Mouse (Mus musculus) cerebellum, postnatal 4 days (tissue): ENCODE data around the gene Zbtb46.
"Not testable (repeated sequence)": the region's sequence is repeated elsewhere in the genome, so short reads cannot be mapped to it uniquely, and the experiment has no call there.

Experiments used
- DNase-seq, 2 experiments: peaks; one replicate each; pipeline ENCODE4 v3.0.0; 2022; ENCODE audit warnings: low spot score in 2 of 2, mixed read lengths in 1 of 2

Zbtb46 gene

GRCm38 (mm10) chr2:181459153-181459672 is at the start of gene Zbtb46:
Zbtb46 (minus strand) TSS chr2:181459426.
- peak; percentile 82 to 91 for DNase-seq

GRCm38 (mm10) chr2:181498644-181499043 is 39.4 kb upstream of the Zbtb46 start:
- DNase-seq = no peak

- no peak for DNase-seq
Measured at GRCm38 (mm10) chr2:181497548-181497875, 38.3 kb upstream of the Zbtb46 start.

GRCm38 (mm10) chr2:181496831-181497547 is 37.8 kb upstream of the Zbtb46 start, which contains the start of gene Tpd52l2:
Tpd52l2 (plus strand) TSS chr2:181497142.
- peak; percentile 73 to 92 for DNase-seq

GRCm38 (mm10) chr2:181496281-181496680 is 37.1 kb upstream of the Zbtb46 start:
- DNase-seq = peak in 1 of 2 experiments; percentile 59

DNA sequence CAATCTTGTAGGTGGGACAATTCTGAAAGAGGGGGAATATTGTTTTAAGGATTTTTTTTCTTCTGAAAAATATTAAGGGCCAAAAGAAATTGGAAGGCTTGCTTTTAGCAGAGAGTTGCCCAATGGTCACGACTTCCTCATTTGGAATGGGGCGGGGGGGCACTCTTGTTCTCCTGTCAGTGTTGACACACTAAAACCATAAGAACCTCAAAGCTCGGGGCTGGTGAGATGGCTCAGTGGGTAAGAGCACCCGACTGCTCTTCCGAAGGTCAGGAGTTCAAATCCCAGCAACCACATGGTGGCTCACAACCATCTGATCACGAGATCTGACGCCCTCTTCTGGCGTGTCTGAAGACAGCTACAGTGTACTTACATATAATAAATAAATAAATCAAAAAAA is 36.6 kb upstream of the Zbtb46 start:
- not testable (repeated sequence) for DNase-seq

GRCm38 (mm10) chr2:181494266-181494945 is 35.2 kb upstream of the Zbtb46 start:
- no peak for DNase-seq

- DNase-seq = no peak
Measured at GRCm38 (mm10) chr2:181493156-181493927, 34.1 kb upstream of the Zbtb46 start, which contains the start of gene Abhd16b. Abhd16b (plus strand) TSS chr2:181493206.

- DNase-seq = no peak
Measured at GRCm38 (mm10) chr2:181492206-181492605, 33.0 kb upstream of the Zbtb46 start.

GRCm38 (mm10) chr2:181491432-181492205 is 32.4 kb upstream of the Zbtb46 start:
- DNase-seq = no peak

- DNase-seq = no peak
Measured at GRCm38 (mm10) chr2:181487338-181488277, 28.4 kb upstream of the Zbtb46 start.

- DNase-seq = no peak
Measured at GRCm38 (mm10) chr2:181485741-181486140, 26.5 kb upstream of the Zbtb46 start.

DNA sequence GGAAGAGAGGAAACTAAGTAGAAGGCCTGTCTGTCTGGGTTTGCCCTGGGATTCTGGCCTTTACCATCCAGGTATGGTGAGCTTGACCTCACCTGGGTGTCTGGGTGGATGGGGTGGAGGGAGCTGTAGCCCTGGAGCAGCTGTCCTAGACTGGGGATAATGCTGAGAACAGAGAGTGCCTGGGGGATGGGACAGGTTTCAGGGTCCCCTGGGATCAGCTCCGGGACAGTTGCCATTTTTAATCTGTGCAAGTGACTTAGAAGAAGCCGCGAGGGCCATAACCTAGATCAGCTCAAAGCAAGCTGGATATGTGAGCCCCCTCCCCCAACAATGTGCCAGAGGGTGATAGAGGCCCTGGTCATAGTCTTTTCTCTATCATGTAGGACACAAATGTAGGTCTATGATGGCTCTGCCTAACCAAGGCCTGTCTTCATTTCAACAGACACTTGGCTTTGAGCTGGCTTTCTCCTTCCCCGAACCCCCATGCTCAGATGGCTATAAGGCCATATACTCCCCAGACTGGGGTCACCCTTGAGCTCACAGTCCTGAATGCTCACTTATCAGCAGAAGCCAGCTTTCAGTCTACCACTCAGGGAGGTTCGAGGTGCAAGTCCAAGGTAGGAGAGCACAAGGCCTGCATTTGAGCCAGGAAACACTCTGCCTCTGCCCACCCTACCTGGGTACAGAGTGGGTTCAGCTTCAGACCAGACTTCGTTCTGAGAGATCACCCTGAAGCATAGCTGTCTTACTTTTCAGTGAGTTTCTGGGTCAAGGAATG is 25.4 kb upstream of the Zbtb46 start:
- no peak for DNase-seq

DNA sequence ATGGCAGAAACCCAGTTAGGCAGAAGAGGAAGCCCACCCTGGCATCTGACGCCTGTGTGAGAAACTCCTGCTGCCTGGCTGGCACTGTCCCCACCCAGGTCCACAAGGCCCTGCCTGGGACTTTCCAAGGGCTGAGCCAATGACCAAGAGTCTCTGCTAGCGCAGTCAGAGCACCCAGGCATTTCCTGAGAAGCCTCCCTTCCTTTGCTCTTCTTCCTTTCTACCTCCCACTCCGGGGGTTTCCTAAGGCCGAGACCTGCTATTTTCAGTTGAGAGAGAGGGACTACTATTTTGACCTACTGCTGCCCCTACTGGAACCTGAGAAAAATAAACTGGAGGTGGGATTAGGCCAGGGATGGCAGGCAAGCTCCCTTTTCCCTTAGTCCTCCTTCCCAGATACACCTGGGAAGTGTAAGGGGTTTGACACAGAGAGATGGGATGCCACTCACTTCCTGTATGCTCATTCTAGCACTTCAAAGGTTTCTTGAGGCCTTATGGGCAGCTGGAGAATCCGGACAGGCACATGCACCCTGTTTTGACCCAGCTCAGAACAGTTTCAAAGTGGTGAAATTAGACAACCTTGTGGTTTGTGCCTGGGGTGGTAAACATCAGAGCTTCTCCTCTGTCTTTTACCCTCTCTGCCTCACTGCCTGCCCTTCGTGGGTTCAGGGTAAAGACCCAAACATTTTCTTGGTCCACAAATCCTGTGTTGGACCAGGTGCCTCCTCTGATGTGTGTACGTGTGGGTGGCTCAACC is 24.5 kb upstream of the Zbtb46 start:
- DNase-seq = no peak

GRCm38 (mm10) chr2:181483120-181483519 is 23.9 kb upstream of the Zbtb46 start:
- no peak for DNase-seq

DNA sequence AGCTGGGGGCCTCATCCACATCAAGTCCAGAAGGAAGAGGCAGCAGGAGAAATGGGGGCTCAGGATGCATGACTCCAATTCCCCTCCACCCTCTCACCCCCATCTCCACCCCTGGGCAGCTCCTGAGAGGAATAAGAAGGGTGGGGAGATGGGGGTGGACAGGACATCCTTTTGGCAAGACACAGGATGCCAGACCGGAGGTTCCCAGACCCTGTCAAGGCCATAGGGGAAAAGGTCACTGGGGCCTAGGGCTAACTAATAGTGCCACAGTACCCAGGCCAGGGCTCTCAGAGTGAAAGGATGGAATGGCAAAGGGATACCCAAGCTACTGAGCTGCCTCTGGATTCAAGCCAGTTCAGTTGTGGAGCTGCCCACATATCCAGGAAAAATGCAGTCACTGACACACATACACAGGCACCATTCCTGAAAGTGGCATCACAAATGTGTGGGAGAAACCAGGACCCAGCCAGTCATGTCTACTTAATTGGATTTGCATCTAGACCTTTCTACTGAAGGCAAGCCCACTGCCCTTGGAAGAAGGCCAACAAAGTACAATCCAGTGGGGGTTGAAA is 13.1 kb upstream of the Zbtb46 start:
- DNase-seq = no peak

- no peak for DNase-seq
Measured at GRCm38 (mm10) chr2:181471246-181471645, 12.0 kb upstream of the Zbtb46 start.

DNA sequence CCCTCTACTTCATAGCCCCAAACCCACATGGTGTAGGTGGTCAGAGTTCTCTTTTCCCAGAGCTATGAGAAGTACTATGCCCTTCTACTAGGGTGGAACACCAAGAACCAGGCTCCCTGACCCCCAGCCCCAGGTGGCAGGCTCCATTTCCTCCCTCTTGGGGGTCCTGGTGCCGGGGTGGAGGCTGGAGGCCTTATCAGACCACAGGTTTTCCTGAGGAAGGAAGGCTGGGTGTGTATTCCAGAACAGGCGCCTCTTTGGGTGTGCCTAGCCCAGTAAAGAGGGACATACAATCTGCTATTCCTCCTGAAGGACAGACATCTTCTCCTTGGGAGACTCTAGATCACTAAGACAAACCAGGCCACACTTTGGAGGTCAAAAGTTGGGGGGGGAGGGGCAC is 11.1 kb upstream of the Zbtb46 start:
- DNase-seq = no peak
